17 mouse cellular contexts compared by ENCODE assay signal in the genomic region with DNA sequence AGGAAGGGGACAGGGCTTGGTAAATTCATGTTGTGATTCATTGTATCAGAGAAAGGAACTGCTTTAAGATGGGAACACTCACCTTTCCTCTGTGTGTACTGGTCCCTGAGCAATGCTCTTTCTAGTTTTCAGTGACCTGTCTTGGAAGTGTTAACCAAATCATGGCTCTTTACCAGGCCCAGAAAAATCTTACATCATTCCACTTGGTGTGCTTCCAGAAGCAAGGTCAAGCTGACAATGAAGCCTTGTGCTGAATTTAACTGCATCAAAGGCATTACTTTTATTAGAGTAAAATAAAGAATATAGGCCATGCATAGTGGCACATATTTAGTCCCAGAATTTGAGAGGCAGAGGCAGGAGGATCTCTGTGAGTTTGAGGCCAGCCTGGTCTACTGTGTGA.
DNase-seq lines count a peak whose midpoint lies in the region; TF ChIP-seq lines count a peak whose summit lies in the region.
"Had no signal": no experiment of that assay in that cellular context is flagged by ENCODE, and none has a peak within 500 bp of the region (broad histone marks: within the 10 kb centered on the region; RNA-seq: fewer than 3 reads in every experiment).

No protein-coding gene starts in this region.

- no peak for TF ChIP-seq CTCF in heart, adult 2 months (IDR thresholded peaks at IDR 0.05)

- H3K27me3 ChIP-seq in heart, adult 2 months (ENCODE audit: control insufficient read depth, insufficient read depth, low read length) = no peaks in the 10 kb centered on the region
- H3K27me3 ChIP-seq in limb, embryonic 10.5 days (ENCODE audit: low read depth, poor library complexity, severe bottlenecking) = no peaks in the 10 kb centered on the region
- H3K27me3 ChIP-seq: embryonic facial prominence, embryonic 12.5 days; forebrain, embryonic 13.5 days; hindbrain, embryonic 12.5 days had no signal

- no peak overlapping the region for H3K27ac ChIP-seq in heart, adult 2 months
- no peak overlapping the region for H3K27ac ChIP-seq in limb, embryonic 10.5 days
- H3K27ac ChIP-seq: embryonic facial prominence, embryonic 12.5 days; forebrain, embryonic 13.5 days; heart, embryonic 10.5 days; hindbrain, embryonic 12.5 days had no signal

- no peak for TF ChIP-seq EP300 in heart, adult 2 months (IDR thresholded peaks at IDR 0.05; ENCODE audit: insufficient read depth, low read depth, low read length)

- H3K4me1 ChIP-seq in heart, adult 2 months (ENCODE audit: control insufficient read depth, insufficient read depth, low read length) = no peaks in the 10 kb centered on the region
- H3K4me1 ChIP-seq in limb, embryonic 10.5 days = peaks cover 8% of the 10 kb centered on the region; the same call in 1 of the 2 replicates
- H3K4me1 ChIP-seq: embryonic facial prominence, embryonic 12.5 days; forebrain, embryonic 13.5 days; heart, embryonic 10.5 days; hindbrain, embryonic 12.5 days had no signal

- H3K36me3 ChIP-seq in heart, adult 2 months (ENCODE audit: control insufficient read depth, insufficient read depth, low read length) = no peaks in the 10 kb centered on the region
- no peaks in the 10 kb centered on the region for H3K36me3 ChIP-seq in limb, embryonic 10.5 days
- H3K36me3 ChIP-seq: embryonic facial prominence, embryonic 12.5 days; heart, embryonic 10.5 days; hindbrain, embryonic 12.5 days had no signal

- no peaks in the 10 kb centered on the region for H3K79me2 ChIP-seq in heart, adult 2 months (replicated peaks; ENCODE audit: control insufficient read depth, insufficient read depth, low read length)

- no peak overlapping the region for H3K4me3 ChIP-seq in heart, adult 2 months
- no peak overlapping the region for H3K4me3 ChIP-seq in limb, embryonic 10.5 days
- H3K4me3 ChIP-seq: embryonic facial prominence, embryonic 12.5 days; forebrain, embryonic 13.5 days; heart, embryonic 10.5 days; hindbrain, embryonic 12.5 days had no signal

- intact Hi-C loops in heart, postnatal 10 days (cut with DNase I) = no loop called here
- intact Hi-C loops in heart, adult 2 months (cut with DNase I) = no loop called here

- no peak for TF ChIP-seq POLR2A in heart, adult 2 months (IDR thresholded peaks at IDR 0.05; ENCODE audit: insufficient read depth, low read depth, low read length)

- H3K9me3 ChIP-seq in limb, embryonic 10.5 days (replicated peaks) = no peaks in the 10 kb centered on the region
- H3K9me3 ChIP-seq: embryonic facial prominence, embryonic 12.5 days; forebrain, embryonic 13.5 days; heart, embryonic 10.5 days; hindbrain, embryonic 12.5 days had no signal

- no peak overlapping the region for H3K9ac ChIP-seq in heart, adult 2 months (ENCODE audit: low read depth, low read length)
- H3K9ac ChIP-seq: embryonic facial prominence, embryonic 12.5 days; forebrain, embryonic 13.5 days; forebrain, postnatal 0 days; hindbrain, embryonic 12.5 days had no signal

- peak; percentile 9 for DNase-seq in gastrocnemius, adult 18-20 months (ENCODE audit: low spot score)
- DNase-seq in gastrocnemius, postnatal 25 days = no peak
- peak; percentile 19 to 43 for DNase-seq in heart, postnatal 10 days
- DNase-seq in heart, adult 2 months = no peak
- peak; percentile 64 for DNase-seq in adipocyte (ENCODE audit: low spot score)
- peak; percentile 37 for DNase-seq in adrenal gland, postnatal 14 days
- DNase-seq in ovary, adult 18-20 months (ENCODE audit: low spot score) = no peak
- no peak for DNase-seq in limb, embryonic 10.5 days (ENCODE audit: low spot score)
- DNase-seq: cerebellum, adult 11-12 months; cerebellum, adult 9-10 months; cerebellum, postnatal 25 days; forebrain, postnatal 0 days; kidney, adult 9 months had no signal

Comparison
In these comparisons a context has a peak if more than half of its experiments do, and no peak if none do; other contexts are left out.
1. DNase-seq: peak in gastrocnemius, adult 18-20 months (single experiment), heart, postnatal 10 days (2 of 2), adipocyte (single experiment) and adrenal gland, postnatal 14 days (single experiment); none in gastrocnemius, postnatal 25 days (single experiment), heart, adult 2 months (0 of 2), ovary, adult 18-20 months (single experiment) and limb, embryonic 10.5 days (single experiment).